Mouse (Mus musculus): ENCODE measurements around the gene 1500009C09Rik.

DNA sequence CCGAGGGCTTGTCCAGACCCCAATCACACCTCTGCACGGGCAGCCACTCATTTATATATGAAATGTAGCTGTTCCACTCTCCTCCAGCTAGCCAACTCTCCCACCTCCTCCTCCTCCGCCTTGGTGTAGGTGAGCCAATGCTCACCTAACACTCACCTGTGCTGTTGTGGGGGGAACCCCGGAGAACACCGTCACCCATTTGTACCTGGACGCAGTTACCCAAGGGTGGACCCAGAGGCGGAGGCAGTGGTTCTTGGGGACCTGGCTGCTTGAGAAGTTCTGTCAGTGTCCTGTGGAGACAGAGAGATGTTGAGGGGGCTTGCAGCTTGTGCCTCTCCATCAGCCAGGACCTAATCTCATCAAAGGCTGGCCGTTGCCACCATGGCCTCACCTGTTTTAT lies 43.9 kb upstream of the 1500009C09Rik start:
- no peak for TF ChIP-seq GATA1 (IDR thresholded peaks at IDR 0.05; ENCODE audit: borderline replicate concordance, low read length)
- TF ChIP-seq FLI1 (IDR thresholded peaks at IDR 0.05; ENCODE audit: low read length): no peak
